Mouse (Mus musculus) cerebellum, postnatal 10 days (tissue): Measurements from ENCODE around the gene Sfxn2.
"Not testable (repeated sequence)": the region's sequence is repeated elsewhere in the genome, so short reads cannot be mapped to it uniquely, and the experiment has no call there.

ENCODE experiments used
- DNase-seq, 2 experiments: peaks; one replicate each; pipeline ENCODE4 v3.0.0; 2021; ENCODE audit warnings: mixed read lengths in 2 of 2

Sfxn2 gene

GRCm38 (mm10) chr19:46547565-46547964 lies 25.6 kb upstream of the Sfxn2 start:
- DNase-seq = no peak

GRCm38 (mm10) chr19:46548110-46548509 lies 25.1 kb upstream of the Sfxn2 start:
- no peak for DNase-seq

- no peak for DNase-seq
These were observed 22.8 kb upstream of the Sfxn2 start for GRCm38 (mm10) chr19:46550385-46550784.

GRCm38 (mm10) chr19:46552496-46552895 lies 20.7 kb upstream of the Sfxn2 start:
- no peak for DNase-seq

GRCm38 (mm10) chr19:46553541-46553955 lies 19.6 kb upstream of the Sfxn2 start:
- DNase-seq = peak; percentile 77 to 82

GRCm38 (mm10) chr19:46558009-46558408 lies 15.2 kb upstream of the Sfxn2 start:
- no peak for DNase-seq

- DNase-seq = peak; percentile 65 to 71
These were observed 14.5 kb upstream of the Sfxn2 start for GRCm38 (mm10) chr19:46558631-46559030.

GRCm38 (mm10) chr19:46562132-46562531 lies 11.0 kb upstream of the Sfxn2 start:
- peak; percentile 84 to 87 for DNase-seq

GRCm38 (mm10) chr19:46562581-46563515 lies 10.3 kb upstream of the Sfxn2 start:
- peak in 1 of 2 experiments; percentile 21 for DNase-seq

GRCm38 (mm10) chr19:46563603-46564002 lies 9.6 kb upstream of the Sfxn2 start:
- DNase-seq = no peak

GRCm38 (mm10) chr19:46564043-46564462 lies 9.1 kb upstream of the Sfxn2 start:
- DNase-seq = no peak

- DNase-seq = not testable (repeated sequence)
These were observed 1.8 kb upstream of the Sfxn2 start for GRCm38 (mm10) chr19:46571211-46571877.

GRCm38 (mm10) chr19:46571878-46572244 lies 1.3 kb upstream of the Sfxn2 start:
- peak in 1 of 2 experiments; percentile 31 for DNase-seq

GRCm38 (mm10) chr19:46572548-46572947 lies 617 bp upstream of the Sfxn2 start:
- DNase-seq = no peak

- no peak for DNase-seq
These were observed 825 bp downstream of the Sfxn2 start for GRCm38 (mm10) chr19:46573990-46574389.

- DNase-seq = no peak
These were observed 2.0 kb downstream of the Sfxn2 start for GRCm38 (mm10) chr19:46575196-46575595.

- DNase-seq = peak; percentile 94 to 97
These were observed 14.8 kb downstream of the Sfxn2 start for GRCm38 (mm10) chr19:46587823-46588508.

- DNase-seq = no peak
These were observed 18.4 kb downstream of the Sfxn2 start for GRCm38 (mm10) chr19:46591575-46591974.

GRCm38 (mm10) chr19:46592751-46593439 lies 19.7 kb downstream of the Sfxn2 start:
- peak in 1 of 2 experiments; percentile 16 for DNase-seq

GRCm38 (mm10) chr19:46598187-46598586 lies 25.0 kb downstream of the Sfxn2 start:
- DNase-seq = no peak

GRCm38 (mm10) chr19:46598720-46599252 lies 25.6 kb downstream of the Sfxn2 start, which contains the start of gene Wbp1l:
TSS of gene Wbp1l (plus strand) at chr19:46599084.
- peak; percentile 95 to 97 for DNase-seq
